Mouse (Mus musculus) frontal cortex, adult (tissue): Measurements from ENCODE around the gene Hbq1a.
A peak's percentile ranks its signal among the peaks of the same experiment; 100 is the strongest.
"Not testable (repeated sequence)": the region's sequence is repeated elsewhere in the genome, so short reads cannot be mapped to it uniquely, and the experiment has no call there.

ENCODE experiments used
- ATAC-seq: cut with Nextera tagmentation; 2 replicates; pipeline ENCODE4 v1.9.2; 2017; ENCODE audit warnings: mild to moderate bottlenecking, moderate library complexity, mixed read lengths; ENCODE audit not compliant: low TSS enrichment

Hbq1a gene

GRCm38 (mm10) chr11:32285031-32285775 lies 14.7 kb upstream of the Hbq1a start:
- no peak for ATAC-seq

- not testable (repeated sequence) for ATAC-seq
These were observed 14.0 kb upstream of the Hbq1a start for GRCm38 (mm10) chr11:32285887-32286286.

GRCm38 (mm10) chr11:32286695-32287492 lies 13.0 kb upstream of the Hbq1a start, which contains the start of gene Hbq1b:
Hbq1b (plus strand) TSS chr11:32286965.
- ATAC-seq: peak; percentile 94

GRCm38 (mm10) chr11:32287493-32287825 lies 12.4 kb upstream of the Hbq1a start:
- ATAC-seq: no peak

GRCm38 (mm10) chr11:32292819-32293218 lies 7.0 kb upstream of the Hbq1a start:
- ATAC-seq: not testable (repeated sequence)

GRCm38 (mm10) chr11:32293479-32293878 lies 6.4 kb upstream of the Hbq1a start:
- not testable (repeated sequence) for ATAC-seq

- not testable (repeated sequence) for ATAC-seq
These were observed 3.7 kb upstream of the Hbq1a start, which contains the start of gene Hba-a2 for GRCm38 (mm10) chr11:32296203-32296602. Hba-a2 (plus strand) TSS chr11:32296489.

GRCm38 (mm10) chr11:32297417-32297816 lies 2.5 kb upstream of the Hbq1a start:
- not testable (repeated sequence) for ATAC-seq

GRCm38 (mm10) chr11:32297866-32298531 lies 1.9 kb upstream of the Hbq1a start:
- no peak for ATAC-seq

- ATAC-seq: no peak
These were observed 1.3 kb upstream of the Hbq1a start for GRCm38 (mm10) chr11:32298532-32298918.

- ATAC-seq: 0 out of 2 replicates have a peak, but pooled peaks have one; percentile 21
These were observed 704 bp downstream of the Hbq1a start for GRCm38 (mm10) chr11:32300279-32301267.

GRCm38 (mm10) chr11:32301506-32301905 lies 1.6 kb downstream of the Hbq1a start:
- ATAC-seq: no peak

GRCm38 (mm10) chr11:32302824-32303419 lies 3.1 kb downstream of the Hbq1a start:
- peak; percentile 97 for ATAC-seq

- ATAC-seq: no peak
These were observed 3.6 kb downstream of the Hbq1a start for GRCm38 (mm10) chr11:32303455-32303854.

- no peak for ATAC-seq
These were observed 7.1 kb downstream of the Hbq1a start for GRCm38 (mm10) chr11:32307006-32307405.

GRCm38 (mm10) chr11:32309446-32309845 lies 9.6 kb downstream of the Hbq1a start:
- no peak for ATAC-seq

GRCm38 (mm10) chr11:32309928-32310327 lies 10.1 kb downstream of the Hbq1a start:
- ATAC-seq: no peak

GRCm38 (mm10) chr11:32316009-32316408 lies 16.1 kb downstream of the Hbq1a start:
- ATAC-seq: no peak

- ATAC-seq: 0 out of 2 replicates have a peak, but pooled peaks have one; percentile 7
These were observed 20.8 kb downstream of the Hbq1a start for GRCm38 (mm10) chr11:32320507-32321195.

- ATAC-seq: peak; percentile 89
These were observed 21.3 kb downstream of the Hbq1a start for GRCm38 (mm10) chr11:32321196-32321565.
